10 mouse cellular contexts compared by ENCODE assay signal in the genomic region with DNA sequence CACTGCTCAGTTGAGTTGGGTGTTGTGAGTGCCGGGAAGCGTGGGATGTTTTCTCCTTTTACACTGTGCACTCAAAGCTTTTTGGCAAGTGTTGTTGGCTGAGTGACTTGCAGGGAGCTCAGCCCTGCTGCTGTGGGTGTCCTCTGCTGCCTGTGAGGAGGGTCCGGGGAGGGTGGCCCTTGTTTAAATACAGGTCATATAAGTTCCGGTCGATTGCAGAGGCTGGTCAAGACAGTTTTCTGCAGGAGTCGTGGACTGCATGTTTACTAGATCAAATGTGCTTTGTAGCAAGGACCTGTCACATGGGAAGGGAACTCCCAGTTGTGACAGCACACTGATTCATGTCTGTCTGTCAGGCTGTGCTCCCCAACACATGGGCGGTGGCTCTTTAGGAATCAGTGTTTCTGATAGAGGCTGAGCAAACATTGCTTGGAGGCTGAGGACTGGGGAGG.
A peak's percentile ranks its signal among the peaks of the same experiment; 100 is the strongest.
DNase-seq lines count a peak whose midpoint lies in the region; ATAC-seq and TF ChIP-seq lines count a peak whose summit lies in the region.
"Had no signal": no experiment of that assay in that cellular context is flagged by ENCODE, and none has a peak within 500 bp of the region (broad histone marks: within the 10 kb centered on the region; RNA-seq: fewer than 3 reads in every experiment).

No protein-coding gene starts in this region.

- peaks cover 15% of the 10 kb centered on the region for H3K36me3 ChIP-seq in forebrain, postnatal 0 days (ENCODE audit: insufficient read depth)
- peaks cover 47% of the 10 kb centered on the region for H3K36me3 ChIP-seq in forebrain, embryonic 10.5 days (replicated peaks)
- peaks cover 42% of the 10 kb centered on the region for H3K36me3 ChIP-seq in embryonic facial prominence, embryonic 10.5 days (replicated peaks)

- H3K27me3 ChIP-seq in forebrain, postnatal 0 days (ENCODE audit: insufficient read depth, low read length): no peaks in the 10 kb centered on the region
- H3K27me3 ChIP-seq in forebrain, embryonic 10.5 days (ENCODE audit: poor library complexity, severe bottlenecking): no peaks in the 10 kb centered on the region
- no peaks in the 10 kb centered on the region for H3K27me3 ChIP-seq in embryonic facial prominence, embryonic 10.5 days (replicated peaks; ENCODE audit: low read depth, poor library complexity, severe bottlenecking)

- no peaks in the 10 kb centered on the region for H3K4me1 ChIP-seq in forebrain, postnatal 0 days (ENCODE audit: insufficient read depth)
- peaks cover 12% of the 10 kb centered on the region; the same call in 1 of the 2 replicates for H3K4me1 ChIP-seq in forebrain, embryonic 10.5 days
- H3K4me1 ChIP-seq in embryonic facial prominence, embryonic 10.5 days: peaks cover 45% of the 10 kb centered on the region

- no peak for TF ChIP-seq CTCF in forebrain, postnatal 0 days (IDR thresholded peaks at IDR 0.05; ENCODE audit: low read depth)

- H3K4me3 ChIP-seq in forebrain, postnatal 0 days (ENCODE audit: low read depth, low read length): no peak overlapping the region
- no peak overlapping the region for H3K4me3 ChIP-seq in forebrain, embryonic 10.5 days
- no peak overlapping the region for H3K4me3 ChIP-seq in embryonic facial prominence, embryonic 10.5 days

- H3K4me2 ChIP-seq in forebrain, postnatal 0 days (ENCODE audit: low read depth): no peak overlapping the region

- H3K27ac ChIP-seq in forebrain, postnatal 0 days (ENCODE audit: low read depth, low read length): no peak overlapping the region
- no peak overlapping the region for H3K27ac ChIP-seq in forebrain, embryonic 10.5 days
- H3K27ac ChIP-seq in embryonic facial prominence, embryonic 10.5 days (replicated peaks): no peak overlapping the region
- H3K27ac ChIP-seq: liver, embryonic 14.5 days had no signal

- ATAC-seq in forebrain, postnatal 0 days: 0 out of 2 replicates have a peak, but pooled peaks have one; percentile 12

- DNase-seq in forebrain, postnatal 0 days: no peak
- no peak for DNase-seq in forebrain, embryonic 10.5 days (ENCODE audit: extremely low spot score, low spot score)
- peak; percentile 77 for DNase-seq in right cerebral cortex, adult 18-20 months
- DNase-seq in right cerebral cortex, postnatal 4 days: no peak
- DNase-seq in left cerebral cortex, adult 8-10 months (ENCODE audit: low spot score in 2 of 2): peak; percentile 20 to 57
- DNase-seq in testis, postnatal 14 days (ENCODE audit: low spot score): no peak
- no peak for DNase-seq in embryonic facial prominence, embryonic 10.5 days (ENCODE audit: low spot score)
- DNase-seq in retina, postnatal 1 day: no peak
- DNase-seq: thymus, postnatal 4 days had no signal

- 59% methylated on average over 7 of the region's 7 CpGs for WGBS in forebrain, postnatal 0 days
- 86% methylated on average over 7 of the region's 7 CpGs for WGBS in forebrain, embryonic 10.5 days
- 80% methylated on average over 7 of the region's 7 CpGs for WGBS in embryonic facial prominence, embryonic 10.5 days

- no peaks in the 10 kb centered on the region for H3K9me3 ChIP-seq in forebrain, postnatal 0 days (ENCODE audit: low read length)
- H3K9me3 ChIP-seq in forebrain, embryonic 10.5 days: peaks cover 7% of the 10 kb centered on the region; the same call in 1 of the 2 replicates
- 0 out of 2 replicates have a peak, but pooled peaks cover 4% of the 10 kb centered on the region for H3K9me3 ChIP-seq in embryonic facial prominence, embryonic 10.5 days

- no peak overlapping the region for H3K9ac ChIP-seq in forebrain, postnatal 0 days
- H3K9ac ChIP-seq: liver, embryonic 14.5 days had no signal

Comparison
In these comparisons a context has a peak if more than half of its experiments do, and no peak if none do; other contexts are left out.
1. DNase-seq: peak in right cerebral cortex, adult 18-20 months (single experiment) and left cerebral cortex, adult 8-10 months (2 of 2); none in forebrain, postnatal 0 days (single experiment), forebrain, embryonic 10.5 days (single experiment), right cerebral cortex, postnatal 4 days (single experiment), testis, postnatal 14 days (single experiment), embryonic facial prominence, embryonic 10.5 days (single experiment) and retina, postnatal 1 day (single experiment).